Mouse (Mus musculus) layer of hippocampus, adult 6 months (tissue): ENCODE measurements around the gene Tbcel. TPM values are rescaled to one million over a fixed set of nuclear protein-coding genes. Genes with fewer than 3 reads are reported as not detected.

Experiments used
- long read RNA-seq, 2 experiments: library from polyadenylated mRNA; unstranded; transcript quantifications; one replicate each; pipeline ENCODE4 v2.0.0; 2019 to 2020
- microRNA-seq: library from miRNA; unstranded; fragments of <30 nt; microRNA quantifications from one replicate; pipeline ENCODE4 v1.2.0, GENCODE M21; 2020
- polyA plus RNA-seq: library from polyadenylated mRNA; unstranded; fragments of <200 nt; fragmentation: Nextera tagmentation; gene quantifications from 2 replicates; pipeline ENCODE4 v1.2.3, GENCODE M21; 2021

Tbcel gene
- 2.3 and 2.8 TPM in 2 replicates for polyA plus RNA-seq
- long read RNA-seq, experiment 1, partial matches to known transcripts = 0 of 6 reads
- long read RNA-seq, experiment 1, other reads (novel, unspliced or antisense) = 6 of 6 reads
- long read RNA-seq, experiment 2, full-length matches to known transcripts = 1 of 7 reads
- long read RNA-seq, experiment 2, partial matches to known transcripts = 0 of 7 reads
- long read RNA-seq, experiment 2, other reads (novel, unspliced or antisense) = 6 of 7 reads

GRCm38 (mm10) chr9:42507709-42508108 is at the start of gene Tbcel:
Gene Tbcel, minus strand, starts transcription at chr9:42507809.

GRCm38 (mm10) chr9:42399829-42400228 is 107.8 kb downstream of the Tbcel start, which contains the start of gene Tecta:
Gene Tecta, minus strand, starts transcription at chr9:42399929.

Small RNA genes lying within 50 kb of the gene (microRNA-seq; reads per million reads assigned to microRNA genes)
- not detected for gene Gm44311

Other genes with a start within 250 kb of the Tbcel start
- 55.4 and 61.9 TPM in 2 replicates for gene Sc5d, start 243.6 kb downstream of the Tbcel start, polyA plus RNA-seq
- gene Tecta, start 107.9 kb downstream of the Tbcel start, polyA plus RNA-seq = 0.16 and 0.18 TPM in 2 replicates